Mouse (Mus musculus) testis, adult 2 months (tissue): ENCODE measurements at regions not wholly inside any gene's neighbourhood (a gene's known extent, or its start where the extent isn't known, plus 50 kb on each side); places are given as distances from the start of the nearest gene placed in this dataset.

Experiments
- CTCF ChIP-seq: fragments of 200-500 bp; IDR thresholded peaks from 2 replicates; pipeline ENCODE4 v1.5.1; 2012; ENCODE audit warnings: low read depth, mild to moderate bottlenecking, inconsistent platforms, low read length, moderate library complexity; ENCODE audit not compliant: control insufficient read depth, insufficient read depth, insufficient replicate concordance
- POLR2A ChIP-seq: fragments of 200-500 bp; IDR thresholded peaks from 2 replicates; pipeline ENCODE4 v1.6.1; 2012; ENCODE audit warnings: low read depth, mild to moderate bottlenecking, inconsistent platforms, low read length, moderate library complexity; ENCODE audit not compliant: control insufficient read depth

DNA sequence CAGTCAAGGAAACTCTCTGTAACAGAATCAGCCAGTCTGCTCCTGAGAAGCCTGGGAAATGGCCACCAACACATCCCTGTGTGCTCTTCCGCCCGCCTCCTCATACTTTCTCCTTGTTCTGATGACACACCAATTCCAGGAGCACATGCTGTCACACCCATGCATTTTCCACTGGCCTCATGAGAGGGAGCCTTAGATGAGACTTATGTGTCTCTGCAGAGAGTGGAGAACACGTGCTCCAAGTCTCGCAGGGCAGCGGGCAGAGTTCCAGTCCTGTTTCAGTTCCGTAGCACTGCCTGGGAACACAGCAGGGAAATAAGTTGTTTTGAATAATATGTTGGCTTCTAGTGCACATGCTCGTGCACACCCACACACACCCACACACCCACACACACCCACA is 116.7 kb upstream of the Zfp706 start:
- TF ChIP-seq POLR2A (no peak), CTCF (no peak)
